Mouse (Mus musculus): Measurements from ENCODE around the gene Nfu1. TPM values are rescaled to one million over a fixed set of nuclear protein-coding genes. Genes with fewer than 3 reads are reported as not detected.

Nfu1 gene
- polyA plus RNA-seq, 1 experiment from 2014 or later: 101 TPM

Other genes starting within 250 kb of the Nfu1 start
- gene Anxa4, start 215.7 kb upstream of the Nfu1 start, polyA plus RNA-seq (2015; fragmentation: Nextera tagmentation; extraction: Ambion mirVana): 5.8 and 5.9 TPM in 2 replicates
- gene Aak1, start 159.7 kb upstream of the Nfu1 start, polyA plus RNA-seq (2015; fragmentation: Nextera tagmentation; extraction: Ambion mirVana): 36.1 and 39.3 TPM in 2 replicates
- gene Gfpt1, start 33.6 kb downstream of the Nfu1 start, polyA plus RNA-seq (2015; fragmentation: Nextera tagmentation; extraction: Ambion mirVana): 18.6 and 19.6 TPM in 2 replicates
- gene D6Ertd527e, start 95.5 kb downstream of the Nfu1 start, polyA plus RNA-seq (2015; fragmentation: Nextera tagmentation; extraction: Ambion mirVana): not detected in 2 replicates